Mouse (Mus musculus) urinary bladder, postnatal 36 days (tissue): Measurements from ENCODE around the gene Lpp.

Experiments used
- DNase-seq, 2 experiments: peaks; one replicate each; pipeline ENCODE4 v3.0.0; 2022; ENCODE audit warnings: low spot score in 2 of 2, mixed read lengths in 1 of 2

Lpp gene

GRCm38 (mm10) chr16:24470601-24471000 lies 77.3 kb downstream of the Lpp start:
- DNase-seq, result no peak

GRCm38 (mm10) chr16:24471029-24471428 lies 77.7 kb downstream of the Lpp start:
- no peak for DNase-seq

- no peak for DNase-seq
Observed at GRCm38 (mm10) chr16:24471801-24472200, 78.5 kb downstream of the Lpp start.

GRCm38 (mm10) chr16:24473966-24474365 lies 80.7 kb downstream of the Lpp start:
- DNase-seq, result no peak

- DNase-seq, result no peak
Observed at GRCm38 (mm10) chr16:24474781-24475180, 81.5 kb downstream of the Lpp start.

- DNase-seq, result no peak
Observed at GRCm38 (mm10) chr16:24475305-24475947, 82.1 kb downstream of the Lpp start.

- no peak for DNase-seq
Observed at GRCm38 (mm10) chr16:24476911-24477401, 83.6 kb downstream of the Lpp start.

GRCm38 (mm10) chr16:24478006-24478405 lies 84.7 kb downstream of the Lpp start:
- no peak for DNase-seq

GRCm38 (mm10) chr16:24478851-24479250 lies 85.5 kb downstream of the Lpp start:
- no peak for DNase-seq

GRCm38 (mm10) chr16:24482648-24483047 lies 89.3 kb downstream of the Lpp start:
- DNase-seq, result no peak

- DNase-seq, result no peak
Observed at GRCm38 (mm10) chr16:24483527-24484101, 90.3 kb downstream of the Lpp start.

- DNase-seq, result no peak
Observed at GRCm38 (mm10) chr16:24487782-24488241, 94.5 kb downstream of the Lpp start.

- DNase-seq, result no peak
Observed at GRCm38 (mm10) chr16:24489516-24490285, 96.4 kb downstream of the Lpp start.

GRCm38 (mm10) chr16:24490751-24491485 lies 97.6 kb downstream of the Lpp start:
- peak in 1 of 2 experiments; percentile 51 for DNase-seq

- DNase-seq, result no peak
Observed at GRCm38 (mm10) chr16:24491486-24491758, 98.1 kb downstream of the Lpp start.

GRCm38 (mm10) chr16:24492194-24492940 lies 99.1 kb downstream of the Lpp start:
- DNase-seq, result no peak

GRCm38 (mm10) chr16:24494531-24494930 lies 101.2 kb downstream of the Lpp start:
- DNase-seq, result no peak

GRCm38 (mm10) chr16:24495461-24495860 lies 102.2 kb downstream of the Lpp start:
- DNase-seq, result no peak

GRCm38 (mm10) chr16:24496635-24497034 lies 103.3 kb downstream of the Lpp start:
- no peak for DNase-seq

- DNase-seq, result no peak
Observed at GRCm38 (mm10) chr16:24497413-24497812, 104.1 kb downstream of the Lpp start.

- no peak for DNase-seq
Observed at GRCm38 (mm10) chr16:24498103-24498659, 104.9 kb downstream of the Lpp start.
